Mouse (Mus musculus): ENCODE data around the gene Wdr20rt. TPM values are rescaled to one million over a fixed set of nuclear protein-coding genes. Genes with fewer than 3 reads are reported as not detected.
"Not testable (repeated sequence)": the region's sequence is repeated elsewhere in the genome, so short reads cannot be mapped to it uniquely, and the experiment has no call there.

The Wdr20rt gene
- total and polyA plus RNA-seq, 2 experiments: not detected

DNA sequence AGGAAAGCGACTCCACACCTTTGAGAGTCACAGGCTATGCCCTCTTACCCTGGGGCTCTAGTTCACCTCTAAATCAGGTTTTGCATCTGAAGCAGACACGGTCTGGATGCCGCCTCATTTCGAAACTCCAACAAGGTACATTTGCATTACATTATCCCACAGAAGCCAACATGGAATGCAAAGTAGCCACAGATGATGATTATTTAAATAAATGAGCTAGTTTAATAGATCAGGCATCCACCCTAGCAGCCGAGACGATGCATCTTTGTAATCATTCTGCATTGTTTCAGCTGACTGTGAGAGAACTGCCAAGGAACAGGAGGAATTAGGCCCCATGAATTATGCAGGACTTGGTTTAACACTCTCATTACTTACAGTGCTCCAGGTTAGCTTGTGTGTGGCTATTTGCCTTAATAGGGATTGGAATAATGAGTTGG, 8.9 kb upstream of the Wdr20rt start:
- WGBS: 88% methylated on average over 6 of the region's 6 CpGs
- TF ChIP-seq CTCF (IDR thresholded peaks at IDR 0.05; ENCODE audit: low read depth, low read length) (no peak), POLR2A (IDR thresholded peaks at IDR 0.05; ENCODE audit: extremely low read depth, insufficient read depth, low read length) (no peak)
- Histone ChIP-seq H3K4me3 (ENCODE audit: insufficient read depth, low read depth, low read length) (no peak overlapping the region), H3K27me3 (ENCODE audit: control insufficient read depth, insufficient read depth, low read length) (no peaks in the 10 kb centered on the region), H3K27ac (replicated peaks; ENCODE audit: insufficient read depth, low read depth, low read length) (no peak overlapping the region), H3K4me1 (ENCODE audit: control insufficient read depth, insufficient read depth, low read length) (no peaks in the 10 kb centered on the region), H3K36me3 (ENCODE audit: control insufficient read depth, insufficient read depth, low read length) (no peaks in the 10 kb centered on the region), H3K79me2 (ENCODE audit: control insufficient read depth, insufficient read depth, low read length) (no peaks in the 10 kb centered on the region), H3K9ac (ENCODE audit: low read depth, low read length) (no peak overlapping the region)
- DNase-seq (ENCODE audit: extremely low read depth, low read depth, low spot score): no peak

DNA sequence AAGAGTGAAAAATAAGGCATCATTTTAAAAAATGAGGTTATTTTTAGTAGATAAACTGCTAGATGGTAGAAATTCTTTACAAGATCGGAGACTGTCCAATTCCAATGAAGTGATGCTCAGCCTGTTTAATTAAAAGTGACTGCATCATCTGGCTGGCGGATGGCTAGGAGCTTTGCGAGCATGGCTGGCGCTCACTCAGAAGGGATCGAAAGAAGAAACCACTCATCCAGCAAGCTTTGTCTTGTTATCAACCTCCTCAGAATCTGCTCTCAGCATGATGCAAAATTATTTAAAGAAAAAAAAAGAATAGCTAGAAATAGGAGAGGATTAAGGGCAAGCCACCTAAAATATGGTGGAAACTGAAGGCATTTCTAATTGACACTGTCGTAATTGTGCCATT, 3.3 kb downstream of the Wdr20rt start:
- no peak for DNase-seq (ENCODE audit: extremely low read depth, low read depth, low spot score)
- TF ChIP-seq POLR2A (IDR thresholded peaks at IDR 0.05; ENCODE audit: extremely low read depth, insufficient read depth, low read length) (no peak), CTCF (IDR thresholded peaks at IDR 0.05; ENCODE audit: low read depth, low read length) (no peak)
- Histone ChIP-seq H3K79me2 (ENCODE audit: control insufficient read depth, insufficient read depth, low read length) (no peaks in the 10 kb centered on the region), H3K27ac (replicated peaks; ENCODE audit: insufficient read depth, low read depth, low read length) (no peak overlapping the region), H3K4me1 (ENCODE audit: control insufficient read depth, insufficient read depth, low read length) (no peaks in the 10 kb centered on the region), H3K27me3 (ENCODE audit: control insufficient read depth, insufficient read depth, low read length) (no peaks in the 10 kb centered on the region), H3K36me3 (ENCODE audit: control insufficient read depth, insufficient read depth, low read length) (no peaks in the 10 kb centered on the region), H3K9ac (ENCODE audit: low read depth, low read length) (no peak overlapping the region), H3K4me3 (ENCODE audit: insufficient read depth, low read depth, low read length) (no peak overlapping the region)
- WGBS: 88% methylated on average over 6 of the region's 6 CpGs

DNA sequence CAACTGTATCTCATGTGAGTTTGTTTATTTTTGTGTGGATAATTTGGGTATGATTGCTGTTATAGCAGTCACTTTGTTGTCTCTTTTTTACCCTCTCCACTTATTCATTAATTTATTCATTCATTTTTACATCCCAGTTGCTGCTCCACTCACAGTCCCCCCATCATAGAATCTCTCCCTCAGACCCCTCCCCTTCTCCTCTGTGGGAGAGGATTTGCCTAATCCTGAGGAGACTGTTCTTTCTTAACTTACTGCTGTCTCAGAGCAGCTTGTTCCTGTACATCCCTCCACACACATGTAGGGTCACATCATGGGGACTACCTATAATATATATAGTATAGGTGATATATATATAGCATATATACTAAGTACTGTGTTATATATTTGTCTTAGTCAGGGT, 3.7 kb downstream of the Wdr20rt start:
- H3K36me3 ChIP-seq (ENCODE audit: control insufficient read depth, insufficient read depth, low read length): no peaks in the 10 kb centered on the region
- H3K4me3 ChIP-seq (ENCODE audit: insufficient read depth, low read depth, low read length): no peak overlapping the region
- H3K27me3 ChIP-seq (ENCODE audit: control insufficient read depth, insufficient read depth, low read length): no peaks in the 10 kb centered on the region
- no peak for TF ChIP-seq CTCF (IDR thresholded peaks at IDR 0.05; ENCODE audit: low read depth, low read length)
- TF ChIP-seq POLR2A (IDR thresholded peaks at IDR 0.05; ENCODE audit: extremely low read depth, insufficient read depth, low read length): no peak
- no peaks in the 10 kb centered on the region for H3K79me2 ChIP-seq (ENCODE audit: control insufficient read depth, insufficient read depth, low read length)
- no peak overlapping the region for H3K27ac ChIP-seq (replicated peaks; ENCODE audit: insufficient read depth, low read depth, low read length)
- no peaks in the 10 kb centered on the region for H3K4me1 ChIP-seq (ENCODE audit: control insufficient read depth, insufficient read depth, low read length)
- no peak overlapping the region for H3K9ac ChIP-seq (ENCODE audit: low read depth, low read length)
- DNase-seq (ENCODE audit: extremely low read depth, low read depth, low spot score): no peak

GRCm38 (mm10) chr12:65232801-65233200, 7.5 kb downstream of the Wdr20rt start:
- H3K27me3 ChIP-seq (ENCODE audit: control insufficient read depth, insufficient read depth, low read length); H3K9ac ChIP-seq (ENCODE audit: low read depth, low read length); H3K4me3 ChIP-seq (ENCODE audit: insufficient read depth, low read depth, low read length); H3K36me3 ChIP-seq (ENCODE audit: control insufficient read depth, insufficient read depth, low read length); H3K79me2 ChIP-seq (ENCODE audit: control insufficient read depth, insufficient read depth, low read length); H3K27ac ChIP-seq (replicated peaks; ENCODE audit: insufficient read depth, low read depth, low read length); H3K4me1 ChIP-seq (ENCODE audit: control insufficient read depth, insufficient read depth, low read length); DNase-seq (ENCODE audit: extremely low read depth, low read depth, low spot score): not testable (repeated sequence)
- WGBS: 81% methylated on average over 2 of the region's 2 CpGs

GRCm38 (mm10) chr12:65250116-65250738, 24.9 kb downstream of the Wdr20rt start:
- no peaks in the 10 kb centered on the region for H3K4me1 ChIP-seq (ENCODE audit: control insufficient read depth, insufficient read depth, low read length)
- WGBS: 87% methylated on average over 10 of the region's 10 CpGs
- no peak for DNase-seq (ENCODE audit: extremely low read depth, low read depth, low spot score)
- H3K79me2 ChIP-seq (ENCODE audit: control insufficient read depth, insufficient read depth, low read length): no peaks in the 10 kb centered on the region
- no peak overlapping the region for H3K4me3 ChIP-seq (ENCODE audit: insufficient read depth, low read depth, low read length)
- no peak for TF ChIP-seq CTCF (IDR thresholded peaks at IDR 0.05; ENCODE audit: low read depth, low read length)
- TF ChIP-seq POLR2A (IDR thresholded peaks at IDR 0.05; ENCODE audit: extremely low read depth, insufficient read depth, low read length): no peak
- H3K9ac ChIP-seq (ENCODE audit: low read depth, low read length): no peak overlapping the region
- no peaks in the 10 kb centered on the region for H3K36me3 ChIP-seq (ENCODE audit: control insufficient read depth, insufficient read depth, low read length)
- H3K27me3 ChIP-seq (ENCODE audit: control insufficient read depth, insufficient read depth, low read length): no peaks in the 10 kb centered on the region
- H3K27ac ChIP-seq (replicated peaks; ENCODE audit: insufficient read depth, low read depth, low read length): no peak overlapping the region

DNA sequence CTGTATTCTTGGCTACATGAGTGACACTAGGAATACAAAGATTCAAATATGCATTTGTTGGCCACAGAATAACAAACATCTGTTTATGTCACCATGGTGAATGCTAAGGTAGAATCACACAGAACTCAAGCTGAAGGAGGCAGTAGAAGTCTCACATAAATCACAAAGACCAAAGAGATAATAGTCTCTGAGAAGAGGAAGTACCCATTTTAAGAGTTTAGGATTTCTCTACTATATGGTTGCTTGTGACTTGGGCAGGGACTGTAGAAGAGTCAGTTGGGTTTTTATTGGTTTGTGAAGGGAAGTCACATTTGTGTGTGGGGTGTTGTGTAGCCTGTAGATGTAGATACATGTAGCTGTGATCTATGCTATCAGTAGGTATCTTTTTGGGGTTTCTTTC, 31.6 kb downstream of the Wdr20rt start:
- Histone ChIP-seq H3K4me3 (ENCODE audit: insufficient read depth, low read depth, low read length) (no peak overlapping the region), H3K4me1 (ENCODE audit: control insufficient read depth, insufficient read depth, low read length) (no peaks in the 10 kb centered on the region), H3K27me3 (ENCODE audit: control insufficient read depth, insufficient read depth, low read length) (no peaks in the 10 kb centered on the region), H3K79me2 (ENCODE audit: control insufficient read depth, insufficient read depth, low read length) (no peaks in the 10 kb centered on the region), H3K36me3 (ENCODE audit: control insufficient read depth, insufficient read depth, low read length) (no peaks in the 10 kb centered on the region), H3K9ac (ENCODE audit: low read depth, low read length) (no peak overlapping the region), H3K27ac (replicated peaks; ENCODE audit: insufficient read depth, low read depth, low read length) (no peak overlapping the region)
- no peak for DNase-seq (ENCODE audit: extremely low read depth, low read depth, low spot score)
- no peak for TF ChIP-seq POLR2A (IDR thresholded peaks at IDR 0.05; ENCODE audit: extremely low read depth, insufficient read depth, low read length)
- TF ChIP-seq CTCF (IDR thresholded peaks at IDR 0.05; ENCODE audit: low read depth, low read length): no peak

All from liver, adult 2 months (tissue).